24 mouse cellular contexts compared by ENCODE assay signal in the genomic region with DNA sequence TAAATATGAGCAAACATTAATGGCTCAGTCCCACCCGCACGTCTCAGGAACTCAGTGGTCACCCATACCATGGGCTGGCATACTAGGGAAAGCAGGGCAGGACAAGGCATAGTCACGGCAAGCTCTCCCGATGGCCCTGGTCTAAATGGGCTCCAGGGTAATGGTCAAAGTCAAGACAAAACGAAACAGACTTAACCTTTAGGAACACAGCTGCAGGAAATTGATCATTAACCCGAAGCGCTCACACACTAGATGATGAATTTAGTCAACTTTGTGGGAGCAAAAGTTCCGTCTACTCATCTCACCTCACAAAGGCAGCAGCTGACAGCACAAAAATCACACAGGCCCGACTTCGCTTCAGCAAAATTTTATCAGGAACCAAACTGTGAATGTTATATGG.
A peak's percentile ranks its signal among the peaks of the same experiment; 100 is the strongest.
DNase-seq lines count a peak whose midpoint lies in the region; ATAC-seq and TF ChIP-seq lines count a peak whose summit lies in the region.
"Had no signal": no experiment of that assay in that cellular context is flagged by ENCODE, and none has a peak within 500 bp of the region (broad histone marks: within the 10 kb centered on the region; RNA-seq: fewer than 3 reads in every experiment).

No protein-coding gene starts in this region.

- peaks cover 14% of the 10 kb centered on the region for H3K4me1 ChIP-seq in kidney, adult 2 months (ENCODE audit: control insufficient read depth, insufficient read depth, low read length)
- H3K4me1 ChIP-seq in kidney, embryonic 15.5 days: peaks cover 20% of the 10 kb centered on the region
- H3K4me1 ChIP-seq in liver, postnatal 0 days (ENCODE audit: insufficient read depth): peaks cover 19% of the 10 kb centered on the region; the same call in 1 of the 2 replicates

- no peak for TF ChIP-seq POLR2A in kidney, adult 2 months (IDR thresholded peaks at IDR 0.05; ENCODE audit: low read depth, low read length)

- no peak for ATAC-seq in kidney, embryonic 15.5 days (replicated peaks; ENCODE audit: low FRiP score)
- peak; percentile 72 for ATAC-seq in liver, postnatal 0 days
- ATAC-seq in monocyte, adult 5-6 weeks (replicated peaks; ENCODE audit: insufficient number of reproducible peaks, low FRiP score, low TSS enrichment, poor library complexity, severe bottlenecking): no peak
- ATAC-seq: CD4-positive, CD25-positive, alpha-beta regulatory T cell, adult 4 months; forebrain, embryonic 16.5 days; hindbrain, embryonic 16.5 days; lung, postnatal 0 days; midbrain, embryonic 13.5 days had no signal

- TF ChIP-seq EP300 in liver, postnatal 0 days (IDR thresholded peaks at IDR 0.05; ENCODE audit: low read depth): no peak

- no peak for TF ChIP-seq CTCF in kidney, adult 2 months (conservative IDR thresholded peaks at IDR 0.05; ENCODE audit: insufficient read depth, insufficient read length, low read depth, low read length)
- TF ChIP-seq CTCF in liver, postnatal 0 days (IDR thresholded peaks at IDR 0.05; ENCODE audit: low read depth): no peak

- 59% methylated on average over 10 of the region's 10 CpGs for WGBS in kidney, adult 2 months
- 74% methylated on average over 10 of the region's 10 CpGs for WGBS in kidney, embryonic 15.5 days
- 60% methylated on average over 10 of the region's 10 CpGs for WGBS in liver, postnatal 0 days (ENCODE audit: insufficient replicate concordance)

- no peaks in the 10 kb centered on the region for H3K9me3 ChIP-seq in kidney, embryonic 15.5 days (replicated peaks)
- no peaks in the 10 kb centered on the region for H3K9me3 ChIP-seq in liver, postnatal 0 days (ENCODE audit: low read length)
- H3K9me3 ChIP-seq: limb, embryonic 12.5 days; midbrain, embryonic 13.5 days had no signal

- H3K9ac ChIP-seq in kidney, embryonic 15.5 days: no peak overlapping the region
- H3K9ac ChIP-seq in liver, postnatal 0 days (replicated peaks): no peak overlapping the region
- H3K9ac ChIP-seq: limb, embryonic 12.5 days; midbrain, embryonic 13.5 days had no signal

- no peaks in the 10 kb centered on the region for H3K27me3 ChIP-seq in kidney, adult 2 months (replicated peaks; ENCODE audit: control insufficient read depth, insufficient read depth, low read length)
- 0 out of 2 replicates have a peak, but pooled peaks cover 4% of the 10 kb centered on the region for H3K27me3 ChIP-seq in kidney, embryonic 15.5 days
- H3K27me3 ChIP-seq in liver, postnatal 0 days (ENCODE audit: insufficient read depth, low read length): no peaks in the 10 kb centered on the region
- H3K27me3 ChIP-seq: limb, embryonic 12.5 days; midbrain, embryonic 13.5 days had no signal

- peak; percentile 85 for DNase-seq in kidney, adult 2 months
- DNase-seq in kidney, adult 8-10 months: peak; percentile 65 to 72
- peak; percentile 28 for DNase-seq in kidney, postnatal 10 days
- no peak for DNase-seq in liver, postnatal 0 days
- DNase-seq in right cerebral cortex, postnatal 14 days: no peak
- DNase-seq: adrenal gland, postnatal 25 days; cerebellum, adult 18-20 months; cerebellum, postnatal 10 days; gastrocnemius, adult 2 months; heart, postnatal 14 days; lung, adult 18-20 months; lung, postnatal 4 days; thymus, postnatal 25 days had no signal

- H3K4me3 ChIP-seq in kidney, adult 2 months (ENCODE audit: insufficient read depth, low read depth, low read length): no peak overlapping the region
- H3K4me3 ChIP-seq in kidney, embryonic 15.5 days (replicated peaks): no peak overlapping the region
- no peak overlapping the region for H3K4me3 ChIP-seq in liver, postnatal 0 days (ENCODE audit: low read depth, low read length)
- H3K4me3 ChIP-seq: erythroblast, embryonic 14.5 days; gastrocnemius, adult 2 months; layer of hippocampus, adult 2 months; left cerebral cortex, adult 2 months; limb, embryonic 12.5 days; midbrain, embryonic 13.5 days had no signal

- peak overlapping the region; percentile 84; the same call in 1 of the 2 replicates for H3K27ac ChIP-seq in kidney, adult 2 months (ENCODE audit: insufficient read depth, low read depth, low read length)
- H3K27ac ChIP-seq in kidney, embryonic 15.5 days: no peak overlapping the region
- peak overlapping the region; percentile 56 for H3K27ac ChIP-seq in liver, postnatal 0 days (ENCODE audit: low read depth)
- H3K27ac ChIP-seq: gastrocnemius, adult 2 months; layer of hippocampus, adult 2 months; left cerebral cortex, adult 2 months; limb, embryonic 12.5 days; midbrain, embryonic 13.5 days had no signal

- no peak overlapping the region for H3K4me2 ChIP-seq in kidney, embryonic 15.5 days
- H3K4me2 ChIP-seq in liver, postnatal 0 days (ENCODE audit: low read depth, low read length): peak overlapping the region; percentile 33
- H3K4me2 ChIP-seq: limb, embryonic 12.5 days; midbrain, embryonic 13.5 days had no signal

- no peaks in the 10 kb centered on the region for H3K36me3 ChIP-seq in kidney, adult 2 months (ENCODE audit: control insufficient read depth, insufficient read depth, low read length)
- no peaks in the 10 kb centered on the region for H3K36me3 ChIP-seq in kidney, embryonic 15.5 days
- H3K36me3 ChIP-seq in liver, postnatal 0 days (replicated peaks; ENCODE audit: insufficient read depth, low read length): no peaks in the 10 kb centered on the region
- H3K36me3 ChIP-seq: limb, embryonic 12.5 days; midbrain, embryonic 13.5 days had no signal

Comparison
In these comparisons a context has a peak if more than half of its experiments do, and no peak if none do; other contexts are left out.
1. DNase-seq: peak in kidney, adult 2 months (single experiment), kidney, adult 8-10 months (2 of 2) and kidney, postnatal 10 days (single experiment); none in liver, postnatal 0 days (single experiment) and right cerebral cortex, postnatal 14 days (single experiment).